Mouse (Mus musculus): ENCODE results near the gene Aamp. TPM values are rescaled to one million over a fixed set of nuclear protein-coding genes. Genes with fewer than 3 reads are reported as not detected.
"Not testable (repeated sequence)": the region's sequence is repeated elsewhere in the genome, so short reads cannot be mapped to it uniquely, and the experiment has no call there.

Aamp gene
- 105 to 159 TPM (median 131 TPM) in 3 replicates for total RNA-seq (2017)

- peak; percentile 88 for ATAC-seq (replicated peaks; ENCODE audit: insufficient number of reproducible peaks, low FRiP score, low TSS enrichment, poor library complexity, severe bottlenecking)
Observed at GRCm38 (mm10) chr1:74284543-74285160, at the start of gene Aamp, which contains the start of gene Pnkd. Gene Aamp (minus strand): TSS chr1:74284738. Gene Pnkd (plus strand): TSS chr1:74284930.

- ATAC-seq (replicated peaks; ENCODE audit: insufficient number of reproducible peaks, low FRiP score, low TSS enrichment, poor library complexity, severe bottlenecking), result no peak
Observed at GRCm38 (mm10) chr1:74332930-74333329, 48.4 kb upstream of the Aamp start.

- peak; percentile 96 for ATAC-seq (replicated peaks; ENCODE audit: insufficient number of reproducible peaks, low FRiP score, low TSS enrichment, poor library complexity, severe bottlenecking)
Observed at GRCm38 (mm10) chr1:74332241-74332763, 47.8 kb upstream of the Aamp start.

- ATAC-seq (replicated peaks; ENCODE audit: insufficient number of reproducible peaks, low FRiP score, low TSS enrichment, poor library complexity, severe bottlenecking), result no peak
Observed at GRCm38 (mm10) chr1:74331046-74331681, 46.6 kb upstream of the Aamp start.

GRCm38 (mm10) chr1:74329899-74330431, 45.4 kb upstream of the Aamp start:
- no peak for ATAC-seq (replicated peaks; ENCODE audit: insufficient number of reproducible peaks, low FRiP score, low TSS enrichment, poor library complexity, severe bottlenecking)

GRCm38 (mm10) chr1:74326916-74327315, 42.4 kb upstream of the Aamp start:
- ATAC-seq (replicated peaks; ENCODE audit: insufficient number of reproducible peaks, low FRiP score, low TSS enrichment, poor library complexity, severe bottlenecking), result not testable (repeated sequence)

- ATAC-seq (replicated peaks; ENCODE audit: insufficient number of reproducible peaks, low FRiP score, low TSS enrichment, poor library complexity, severe bottlenecking), result no peak
Observed at GRCm38 (mm10) chr1:74321396-74321795, 36.9 kb upstream of the Aamp start.

GRCm38 (mm10) chr1:74318711-74319110, 34.2 kb upstream of the Aamp start:
- ATAC-seq (replicated peaks; ENCODE audit: insufficient number of reproducible peaks, low FRiP score, low TSS enrichment, poor library complexity, severe bottlenecking), result no peak

- ATAC-seq (replicated peaks; ENCODE audit: insufficient number of reproducible peaks, low FRiP score, low TSS enrichment, poor library complexity, severe bottlenecking), result no peak
Observed at GRCm38 (mm10) chr1:74316114-74316827, 31.7 kb upstream of the Aamp start.

GRCm38 (mm10) chr1:74314796-74315195, 30.3 kb upstream of the Aamp start:
- no peak for ATAC-seq (replicated peaks; ENCODE audit: insufficient number of reproducible peaks, low FRiP score, low TSS enrichment, poor library complexity, severe bottlenecking)

- peak; percentile 88 for ATAC-seq (replicated peaks; ENCODE audit: insufficient number of reproducible peaks, low FRiP score, low TSS enrichment, poor library complexity, severe bottlenecking)
Observed at GRCm38 (mm10) chr1:74313049-74313692, 28.6 kb upstream of the Aamp start.

GRCm38 (mm10) chr1:74309767-74310166, 25.2 kb upstream of the Aamp start:
- no peak for ATAC-seq (replicated peaks; ENCODE audit: insufficient number of reproducible peaks, low FRiP score, low TSS enrichment, poor library complexity, severe bottlenecking)

GRCm38 (mm10) chr1:74308001-74308964, 23.7 kb upstream of the Aamp start:
- ATAC-seq (replicated peaks; ENCODE audit: insufficient number of reproducible peaks, low FRiP score, low TSS enrichment, poor library complexity, severe bottlenecking), result no peak

- no peak for ATAC-seq (replicated peaks; ENCODE audit: insufficient number of reproducible peaks, low FRiP score, low TSS enrichment, poor library complexity, severe bottlenecking)
Observed at GRCm38 (mm10) chr1:74307146-74307545, 22.6 kb upstream of the Aamp start.

GRCm38 (mm10) chr1:74305522-74305921, 21.0 kb upstream of the Aamp start, which contains the start of gene Tmbim1:
Gene Tmbim1 (minus strand): TSS chr1:74305622.
- ATAC-seq (replicated peaks; ENCODE audit: insufficient number of reproducible peaks, low FRiP score, low TSS enrichment, poor library complexity, severe bottlenecking), result no peak

GRCm38 (mm10) chr1:74304946-74305345, 20.4 kb upstream of the Aamp start:
- ATAC-seq (replicated peaks; ENCODE audit: insufficient number of reproducible peaks, low FRiP score, low TSS enrichment, poor library complexity, severe bottlenecking), result no peak

GRCm38 (mm10) chr1:74304339-74304790, 19.8 kb upstream of the Aamp start:
- ATAC-seq (replicated peaks; ENCODE audit: insufficient number of reproducible peaks, low FRiP score, low TSS enrichment, poor library complexity, severe bottlenecking), result no peak

All from monocyte, adult 5-6 weeks (primary cell).